Mouse (Mus musculus) kidney, adult 2 months (tissue): ENCODE results near the gene Adcy2. TPM values are rescaled to one million over a fixed set of nuclear protein-coding genes. Genes with fewer than 3 reads are reported as not detected.
A peak's percentile ranks its signal among the peaks of the same experiment; 100 is the strongest.

Source experiments
- DNase-seq: peaks from one replicate; pipeline ENCODE4 v3.0.0; 2021
- H3K27ac ChIP-seq: fragments of 200-500 bp; 2 replicates; pipeline ENCODE4 v1.5.1; 2012; ENCODE audit warnings: low read depth, low read length, control low read depth, inconsistent platforms; ENCODE audit not compliant: insufficient read depth
- H3K27me3 ChIP-seq: fragments of 200-500 bp; replicated peaks from 2 replicates; pipeline ENCODE4 v1.6.1; 2012; ENCODE audit warnings: mild to moderate bottlenecking, moderate library complexity, low read length, inconsistent platforms; ENCODE audit not compliant: control insufficient read depth, insufficient read depth
- H3K36me3 ChIP-seq: fragments of 200-500 bp; 2 replicates; pipeline ENCODE4 v1.6.1; 2012; ENCODE audit warnings: mild to moderate bottlenecking, moderate library complexity, low read length, inconsistent platforms; ENCODE audit not compliant: control insufficient read depth, insufficient read depth
- H3K4me1 ChIP-seq: fragments of 200-500 bp; 2 replicates; pipeline ENCODE4 v1.6.1; 2011; ENCODE audit warnings: low read length; ENCODE audit not compliant: control insufficient read depth, insufficient read depth
- H3K4me3 ChIP-seq: fragments of 200-500 bp; 2 replicates; pipeline ENCODE4 v1.5.1; 2011; ENCODE audit warnings: mild to moderate bottlenecking, low read depth, low read length, control low read depth; ENCODE audit not compliant: insufficient read depth
- CTCF ChIP-seq: fragments of 200-500 bp; conservative IDR thresholded peaks from 2 replicates; pipeline ENCODE4 v1.5.1; 2011; ENCODE audit warnings: low read depth, mild to moderate bottlenecking, control low read depth, low read length, moderate library complexity, mixed read lengths; ENCODE audit not compliant: insufficient read depth, insufficient read length
- POLR2A ChIP-seq: fragments of 200-500 bp; IDR thresholded peaks from one replicate; pipeline ENCODE4 v1.6.1; 2011; ENCODE audit warnings: low read depth, low read length, control low read depth
- WGBS: fragments of 180-500 bp; shearing (Covaris S2); methylation state at CpG from one replicate; pipeline ENCODE4 v1.1.7; 2018; 5-methylcytosine and 5-hydroxymethylcytosine counted together
- polyA plus RNA-seq: library from polyadenylated mRNA; depleted of rRNA; stranded (reverse); fragments of >200 nt; gene quantifications from 2 replicates; pipeline ENCODE4 v1.2.3, GENCODE M21; 2012

The Adcy2 gene
- polyA plus RNA-seq, 1 experiment: 0.83 TPM

DNA sequence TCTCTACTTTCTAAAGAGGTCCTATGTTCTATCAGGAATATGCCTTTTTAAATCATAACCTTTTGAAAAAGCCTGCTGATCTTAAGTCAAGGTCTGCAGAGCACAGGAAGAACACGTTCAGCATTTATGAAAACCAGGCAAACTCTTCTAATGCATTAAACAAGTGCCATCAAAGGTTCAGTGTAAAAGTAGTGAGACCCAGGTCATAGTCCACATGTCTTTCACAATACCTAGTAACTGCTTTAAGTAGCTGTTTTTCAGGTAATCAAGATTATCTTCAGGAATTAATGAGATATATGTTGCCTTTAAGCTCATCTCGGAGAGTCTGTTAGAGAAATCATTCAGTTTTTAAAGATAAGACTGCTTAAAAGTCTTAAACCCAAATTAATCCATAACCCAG is 21.2 kb upstream of the Adcy2 start:
- no peak overlapping the region for H3K4me3 ChIP-seq
- no peaks in the 10 kb centered on the region for H3K4me1 ChIP-seq
- H3K36me3 ChIP-seq: no peaks in the 10 kb centered on the region
- DNase-seq: no peak
- WGBS: 64% methylated on average over 2 of the region's 2 CpGs
- H3K27me3 ChIP-seq: no peaks in the 10 kb centered on the region
- no peak for TF ChIP-seq POLR2A
- no peak overlapping the region for H3K27ac ChIP-seq

GRCm38 (mm10) chr13:69006915-69007314 is 7.6 kb upstream of the Adcy2 start:
- H3K36me3 ChIP-seq: no peaks in the 10 kb centered on the region
- 58% methylated on average over 5 of the region's 5 CpGs for WGBS
- H3K27me3 ChIP-seq: no peaks in the 10 kb centered on the region
- TF ChIP-seq POLR2A: no peak
- no peak for TF ChIP-seq CTCF
- H3K27ac ChIP-seq: no peak overlapping the region
- no peak overlapping the region for H3K4me3 ChIP-seq
- no peaks in the 10 kb centered on the region for H3K4me1 ChIP-seq
- no peak for DNase-seq

- Histone ChIP-seq H3K27me3 (no peaks in the 10 kb centered on the region), H3K36me3 (no peaks in the 10 kb centered on the region), H3K4me3 (no peak overlapping the region), H3K27ac (no peak overlapping the region), H3K4me1 (no peaks in the 10 kb centered on the region)
- TF ChIP-seq CTCF (no peak), POLR2A (no peak)
- WGBS: 82% methylated on average over 4 of the region's 4 CpGs
- DNase-seq: no peak
Measured at GRCm38 (mm10) chr13:69006091-69006490, 6.8 kb upstream of the Adcy2 start.

DNA sequence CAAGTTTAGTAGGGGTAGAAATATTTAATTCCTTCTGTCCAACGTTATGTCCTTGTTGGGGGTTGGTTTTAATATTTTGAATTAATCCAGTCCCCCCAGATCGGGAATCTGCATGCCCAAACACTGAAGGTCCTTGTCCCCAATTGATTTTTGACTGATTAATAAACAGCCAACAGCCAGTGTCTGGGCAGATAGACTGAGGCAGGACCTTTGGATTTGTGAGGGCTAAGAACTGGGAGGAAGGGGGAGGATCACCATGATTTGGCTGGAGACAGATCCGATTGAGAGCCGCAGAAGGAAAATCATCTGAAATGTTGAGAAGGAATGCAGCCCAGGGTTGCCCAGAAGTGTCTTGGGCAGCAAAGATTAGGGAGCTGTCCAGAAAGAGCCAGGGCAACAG is 5.1 kb upstream of the Adcy2 start:
- WGBS: 69% methylated on average over 4 of the region's 4 CpGs
- DNase-seq: no peak
- H3K36me3 ChIP-seq: no peaks in the 10 kb centered on the region
- no peak overlapping the region for H3K4me3 ChIP-seq
- H3K4me1 ChIP-seq: no peaks in the 10 kb centered on the region
- no peak for TF ChIP-seq CTCF
- no peak for TF ChIP-seq POLR2A
- H3K27me3 ChIP-seq: no peaks in the 10 kb centered on the region
- no peak overlapping the region for H3K27ac ChIP-seq

- DNase-seq: no peak
- Histone ChIP-seq H3K4me3 (no peak overlapping the region), H3K36me3 (no peaks in the 10 kb centered on the region), H3K4me1 (no peaks in the 10 kb centered on the region), H3K27me3 (peaks cover 3% of the 10 kb centered on the region), H3K27ac (no peak overlapping the region)
- TF ChIP-seq POLR2A (no peak), CTCF (no peak)
- 60% methylated on average over 5 of the region's 5 CpGs for WGBS
Measured at GRCm38 (mm10) chr13:69002631-69003030, 3.3 kb upstream of the Adcy2 start.

DNA sequence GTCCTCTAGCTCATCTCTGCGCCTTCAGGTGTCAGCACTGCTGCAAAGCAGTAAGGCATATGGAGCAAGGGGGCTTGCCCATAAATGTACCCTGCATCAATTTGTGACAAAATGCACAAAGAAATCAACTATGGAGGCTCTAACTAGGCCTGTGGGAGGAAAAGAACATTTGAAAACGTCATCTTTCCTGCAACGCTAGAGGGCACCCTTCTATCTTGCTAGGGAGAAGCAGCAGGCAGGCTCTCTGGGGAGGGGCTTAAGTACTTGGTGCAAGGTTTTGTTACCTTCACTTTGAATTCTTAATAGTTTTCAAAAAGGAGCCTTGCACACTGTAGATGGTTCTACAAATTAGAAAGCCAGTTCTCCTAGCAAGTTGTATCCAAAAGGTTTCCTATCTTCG is 2.8 kb upstream of the Adcy2 start:
- peak; percentile 40 for DNase-seq
- 27% methylated on average over 4 of the region's 4 CpGs for WGBS
- no peak for TF ChIP-seq POLR2A
- peak; percentile 74 for TF ChIP-seq CTCF
- Histone ChIP-seq H3K4me1 (no peaks in the 10 kb centered on the region), H3K27ac (no peak overlapping the region), H3K27me3 (peaks cover 3% of the 10 kb centered on the region), H3K4me3 (no peak overlapping the region), H3K36me3 (no peaks in the 10 kb centered on the region)

- TF ChIP-seq CTCF (no peak), POLR2A (no peak)
- DNase-seq: no peak
- Histone ChIP-seq H3K36me3 (no peaks in the 10 kb centered on the region), H3K27me3 (peaks cover 3% of the 10 kb centered on the region), H3K4me3 (no peak overlapping the region), H3K27ac (no peak overlapping the region), H3K4me1 (no peaks in the 10 kb centered on the region)
- WGBS: 30% methylated on average over 5 of the region's 5 CpGs
Measured at GRCm38 (mm10) chr13:68999826-69000225, 485 bp upstream of the Adcy2 start.

DNA sequence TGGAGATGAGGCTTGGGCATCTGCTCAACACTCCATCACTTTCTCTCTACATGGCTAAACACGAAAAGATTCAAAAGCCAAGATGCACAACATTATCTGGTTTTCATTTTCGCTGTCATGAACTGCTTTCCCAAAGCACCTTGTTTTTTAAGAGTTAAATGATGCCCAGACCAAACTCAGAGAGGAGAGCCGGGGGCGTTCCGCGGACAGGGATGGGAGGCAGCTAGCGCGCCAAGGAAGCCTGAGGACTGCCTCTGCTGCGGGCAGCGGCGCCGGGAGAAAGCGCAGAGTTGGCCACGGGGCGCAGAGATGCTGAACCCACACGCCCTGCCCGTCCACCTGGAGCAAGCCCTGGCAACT is 803 bp downstream of the Adcy2 start:
- H3K27ac ChIP-seq: no peak overlapping the region

More for the DNA sequence above, 803 bp downstream of the Adcy2 start:
- peak overlapping the region; percentile 42 for H3K4me3 ChIP-seq
- DNase-seq: no peak
- no peaks in the 10 kb centered on the region for H3K36me3 ChIP-seq
- peaks cover 3% of the 10 kb centered on the region for H3K27me3 ChIP-seq
- no peaks in the 10 kb centered on the region for H3K4me1 ChIP-seq
- WGBS: 1% methylated on average over 17 of the region's 17 CpGs
- TF ChIP-seq POLR2A: no peak
- TF ChIP-seq CTCF: no peak
